Mouse (Mus musculus) urinary bladder, adult 2 months (tissue): ENCODE results near the gene Tmem263. TPM values are rescaled to one million over a fixed set of nuclear protein-coding genes. Genes with fewer than 3 reads are reported as not detected.

Source experiments
- polyA plus RNA-seq: library from polyadenylated mRNA; depleted of rRNA; stranded (reverse); fragments of >200 nt; gene quantifications from 2 replicates; pipeline ENCODE4 v1.2.3, GENCODE M21; 2012; rRNA removed

The Tmem263 gene
- polyA plus RNA-seq, 1 experiment = 12.3 TPM

Other genes starting within 250 kb of the Tmem263 start
- 21.7 and 23.7 TPM in 2 replicates for gene Ric8b, start 185.0 kb upstream of the Tmem263 start, polyA plus RNA-seq
- gene Fhl4, start 132 bp upstream of the Tmem263 start, polyA plus RNA-seq = 0.63 and 0.87 TPM in 2 replicates
- gene Mterf2, start 25.4 kb downstream of the Tmem263 start, polyA plus RNA-seq = 7.7 and 9.1 TPM in 2 replicates
- gene Cry1, start 82.4 kb downstream of the Tmem263 start, polyA plus RNA-seq = 11.5 and 15.5 TPM in 2 replicates